Mouse (Mus musculus): ENCODE measurements around the gene Gm21788. TPM values are rescaled to one million over a fixed set of nuclear protein-coding genes. Genes with fewer than 3 reads are reported as not detected.

Gm21788 gene
- polyA plus RNA-seq (2012; rRNA removed): not detected in 2 replicates

GRCm38 (mm10) chrY:7404710-7405109 is at the start of gene Gm21788:
Gene Gm21788 (plus strand): TSS chrY:7405010.

Other genes starting within 250 kb of the Gm21788 start
- not detected in 2 replicates for gene Gm21244, start 235.7 kb upstream of the Gm21788 start, polyA plus RNA-seq (2012; rRNA removed)
- gene Gm28998, start 151.2 kb upstream of the Gm21788 start, polyA plus RNA-seq (2012; rRNA removed): not detected in 2 replicates
- gene Gm20826, start 233.5 kb downstream of the Gm21788 start, polyA plus RNA-seq (2012; rRNA removed): not detected in 2 replicates